Mouse (Mus musculus): ENCODE measurements at regions not wholly inside any gene's neighbourhood (a gene's known extent, or its start where the extent isn't known, plus 50 kb on each side); places are given as distances from the start of the nearest gene placed in this dataset.

GRCm38 (mm10) chr3:149287080-149287479 lies 296.7 kb upstream of the Adgrl2 start:
- no peak for DNase-seq (ENCODE audit: low read depth, low spot score)

- no peak for DNase-seq (ENCODE audit: low read depth, low spot score)
Measured at GRCm38 (mm10) chr3:149284976-149285375, 294.6 kb upstream of the Adgrl2 start.

- no peak for DNase-seq (ENCODE audit: low read depth, low spot score)
Measured at GRCm38 (mm10) chr3:149280807-149281789, 290.7 kb upstream of the Adgrl2 start.

GRCm38 (mm10) chr3:149279338-149279737 lies 289.0 kb upstream of the Adgrl2 start:
- no peak for DNase-seq (ENCODE audit: low read depth, low spot score)

- DNase-seq (ENCODE audit: low read depth, low spot score), result peak; percentile 3
Measured at GRCm38 (mm10) chr3:149277812-149278211, 287.5 kb upstream of the Adgrl2 start.

- no peak for DNase-seq (ENCODE audit: low read depth, low spot score)
Measured at GRCm38 (mm10) chr3:149275478-149276132, 285.2 kb upstream of the Adgrl2 start.

- no peak for DNase-seq (ENCODE audit: low read depth, low spot score)
Measured at GRCm38 (mm10) chr3:149274987-149275386, 284.6 kb upstream of the Adgrl2 start.

- DNase-seq (ENCODE audit: low read depth, low spot score), result no peak
Measured at GRCm38 (mm10) chr3:149273993-149274692, 283.8 kb upstream of the Adgrl2 start.

GRCm38 (mm10) chr3:149270459-149270858 lies 280.1 kb upstream of the Adgrl2 start:
- DNase-seq (ENCODE audit: low read depth, low spot score), result no peak

- no peak for DNase-seq (ENCODE audit: low read depth, low spot score)
Measured at GRCm38 (mm10) chr3:149262332-149262970, 272.1 kb upstream of the Adgrl2 start.

GRCm38 (mm10) chr3:149261764-149262163 lies 271.4 kb upstream of the Adgrl2 start:
- no peak for DNase-seq (ENCODE audit: low read depth, low spot score)

- no peak for DNase-seq (ENCODE audit: low read depth, low spot score)
Measured at GRCm38 (mm10) chr3:149258826-149259225, 268.5 kb upstream of the Adgrl2 start.

GRCm38 (mm10) chr3:149256891-149257290 lies 266.5 kb upstream of the Adgrl2 start:
- DNase-seq (ENCODE audit: low read depth, low spot score), result no peak

- DNase-seq (ENCODE audit: low read depth, low spot score), result no peak
Measured at GRCm38 (mm10) chr3:149253080-149253479, 262.7 kb upstream of the Adgrl2 start.

- DNase-seq (ENCODE audit: low read depth, low spot score), result no peak
Measured at GRCm38 (mm10) chr3:149252144-149252543, 261.8 kb upstream of the Adgrl2 start.

- DNase-seq (ENCODE audit: low read depth, low spot score), result no peak
Measured at GRCm38 (mm10) chr3:149247626-149247987, 257.3 kb upstream of the Adgrl2 start.

- no peak for DNase-seq (ENCODE audit: low read depth, low spot score)
Measured at GRCm38 (mm10) chr3:149246935-149247625, 256.7 kb upstream of the Adgrl2 start.

GRCm38 (mm10) chr3:149239664-149240063 lies 249.3 kb upstream of the Adgrl2 start:
- DNase-seq (ENCODE audit: low read depth, low spot score), result no peak

- DNase-seq (ENCODE audit: low read depth, low spot score), result no peak
Measured at GRCm38 (mm10) chr3:149238076-149238475, 247.7 kb upstream of the Adgrl2 start.

GRCm38 (mm10) chr3:149235183-149235582 lies 244.8 kb upstream of the Adgrl2 start:
- DNase-seq (ENCODE audit: low read depth, low spot score), result no peak

- DNase-seq (ENCODE audit: low read depth, low spot score), result no peak
Measured at GRCm38 (mm10) chr3:149233691-149234131, 243.4 kb upstream of the Adgrl2 start.
